Comparison of ENCODE assay signal across 12 mouse cellular contexts in the genomic region with DNA sequence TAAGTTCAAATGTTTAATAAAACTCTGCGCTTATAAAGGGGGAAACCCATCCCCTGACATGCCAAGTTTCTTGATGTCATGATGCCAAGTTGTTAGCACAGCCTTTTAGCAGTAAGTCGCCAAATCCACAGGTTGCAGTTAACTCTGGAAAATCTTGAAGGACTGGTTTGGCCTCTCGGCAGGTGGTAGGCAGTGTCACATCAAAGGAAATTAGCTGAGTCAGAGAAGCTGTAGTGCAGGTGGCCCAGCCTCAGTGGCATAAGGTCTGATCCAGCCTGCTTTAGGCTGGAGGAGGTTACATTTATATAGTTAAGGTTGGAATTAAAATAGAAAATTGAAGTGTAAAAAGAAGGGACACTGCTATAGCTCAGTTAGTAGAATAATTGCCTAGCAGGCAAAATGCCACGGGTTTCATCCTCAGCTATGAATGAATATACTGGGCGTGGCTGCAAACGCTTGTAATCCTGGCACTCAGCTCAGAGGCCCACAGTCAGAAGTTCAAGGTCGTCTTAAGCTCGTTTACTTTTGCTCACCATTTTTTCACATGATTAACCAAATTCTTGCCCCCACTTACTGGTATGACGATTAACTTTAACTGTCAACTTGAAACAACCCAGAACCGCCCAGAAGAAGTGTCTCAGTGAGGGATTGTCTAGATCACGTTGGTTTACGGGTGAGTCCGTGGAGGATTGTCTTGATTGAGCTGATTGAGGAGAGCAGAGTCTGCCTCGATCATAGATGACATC.
DNase-seq lines count a peak whose midpoint lies in the region; ATAC-seq and TF ChIP-seq lines count a peak whose summit lies in the region.
"Had no signal": no experiment of that assay in that cellular context is flagged by ENCODE, and none has a peak within 500 bp of the region (broad histone marks: within the 10 kb centered on the region; RNA-seq: fewer than 3 reads in every experiment).

No protein-coding gene starts in this region.

- TF ChIP-seq POLR2A in kidney, adult 2 months (IDR thresholded peaks at IDR 0.05; ENCODE audit: low read depth, low read length), result no peak

- intact Hi-C loops in gastrocnemius, adult 2 months (cut with DNase I), result no loop called here

- TF ChIP-seq CTCF in kidney, adult 2 months (conservative IDR thresholded peaks at IDR 0.05; ENCODE audit: insufficient read depth, insufficient read length, low read depth, low read length), result no peak
- no peak for TF ChIP-seq CTCF in gastrocnemius, adult 2 months (IDR thresholded peaks at IDR 0.05)

- no peaks in the 10 kb centered on the region for H3K9me3 ChIP-seq in intestine, embryonic 14.5 days (ENCODE audit: control insufficient read depth, low read length)
- H3K9me3 ChIP-seq in hindbrain, embryonic 13.5 days, result no peaks in the 10 kb centered on the region
- H3K9me3 ChIP-seq: embryonic facial prominence, embryonic 12.5 days had no signal

- peak; percentile 8 for DNase-seq in kidney, adult 2 months
- no peak for DNase-seq in kidney, adult 11 months
- DNase-seq in urinary bladder, adult 18-20 months (ENCODE audit: low spot score in 2 of 2), result peak; percentile 4 to 40
- no peak for DNase-seq in urinary bladder, postnatal 4 days (ENCODE audit: low spot score in 2 of 2)
- peak; percentile 62 for DNase-seq in intestine, embryonic 14.5 days (ENCODE audit: low spot score)
- DNase-seq in gastrocnemius, adult 2 months, result no peak
- DNase-seq in left cerebral cortex, adult 8-10 months (ENCODE audit: low spot score in 2 of 2), result no peak
- DNase-seq: spleen, adult 18-20 months had no signal

- H3K36me3 ChIP-seq in kidney, adult 2 months (ENCODE audit: control insufficient read depth, insufficient read depth, low read length), result no peaks in the 10 kb centered on the region
- no peaks in the 10 kb centered on the region for H3K36me3 ChIP-seq in intestine, embryonic 14.5 days (ENCODE audit: control insufficient read depth, insufficient read depth, low read length)
- H3K36me3 ChIP-seq in hindbrain, embryonic 13.5 days, result no peaks in the 10 kb centered on the region
- H3K36me3 ChIP-seq: embryonic facial prominence, embryonic 12.5 days had no signal

- no peak overlapping the region for H3K4me2 ChIP-seq in intestine, embryonic 14.5 days (ENCODE audit: low read length)
- no peak overlapping the region for H3K4me2 ChIP-seq in hindbrain, embryonic 13.5 days
- H3K4me2 ChIP-seq: embryonic facial prominence, embryonic 12.5 days; hindbrain, embryonic 14.5 days had no signal

- H3K9ac ChIP-seq in intestine, embryonic 14.5 days (ENCODE audit: low read length), result no peak overlapping the region
- no peak overlapping the region for H3K9ac ChIP-seq in hindbrain, embryonic 13.5 days
- H3K9ac ChIP-seq: embryonic facial prominence, embryonic 12.5 days; hindbrain, embryonic 14.5 days had no signal

- no peaks in the 10 kb centered on the region for H3K4me1 ChIP-seq in kidney, adult 2 months (ENCODE audit: control insufficient read depth, insufficient read depth, low read length)
- H3K4me1 ChIP-seq in intestine, embryonic 14.5 days (replicated peaks; ENCODE audit: control insufficient read depth, insufficient read depth, low read length), result no peaks in the 10 kb centered on the region
- no peaks in the 10 kb centered on the region for H3K4me1 ChIP-seq in hindbrain, embryonic 13.5 days (replicated peaks)
- H3K4me1 ChIP-seq: embryonic facial prominence, embryonic 12.5 days had no signal

- H3K4me3 ChIP-seq in kidney, adult 2 months (ENCODE audit: insufficient read depth, low read depth, low read length), result no peak overlapping the region
- no peak overlapping the region for H3K4me3 ChIP-seq in intestine, embryonic 14.5 days (ENCODE audit: low read depth, low read length)
- H3K4me3 ChIP-seq in gastrocnemius, adult 2 months, result no peak overlapping the region
- H3K4me3 ChIP-seq in hindbrain, embryonic 13.5 days, result no peak overlapping the region
- H3K4me3 ChIP-seq: embryonic facial prominence, embryonic 12.5 days had no signal

- peak; percentile 89 for ATAC-seq in intestine, embryonic 14.5 days (replicated peaks; ENCODE audit: low FRiP score, low TSS enrichment, low read depth)
- ATAC-seq in hindbrain, embryonic 13.5 days (ENCODE audit: low FRiP score), result no peak
- ATAC-seq: activated CD4-positive, CD25-positive, alpha-beta regulatory T cell, adult 4 months had no signal

- H3K27me3 ChIP-seq in kidney, adult 2 months (replicated peaks; ENCODE audit: control insufficient read depth, insufficient read depth, low read length), result no peaks in the 10 kb centered on the region
- no peaks in the 10 kb centered on the region for H3K27me3 ChIP-seq in intestine, embryonic 14.5 days (replicated peaks; ENCODE audit: control insufficient read depth, insufficient read depth, low read length)
- H3K27me3 ChIP-seq in hindbrain, embryonic 13.5 days, result no peaks in the 10 kb centered on the region
- H3K27me3 ChIP-seq: embryonic facial prominence, embryonic 12.5 days had no signal

- 42% methylated on average over 14 of the region's 14 CpGs for WGBS in kidney, adult 2 months
- WGBS in intestine, embryonic 14.5 days, result 16% methylated on average over 14 of the region's 14 CpGs
- WGBS in hindbrain, embryonic 13.5 days, result 54% methylated on average over 14 of the region's 14 CpGs

- no peak overlapping the region for H3K27ac ChIP-seq in kidney, adult 2 months (ENCODE audit: insufficient read depth, low read depth, low read length)
- H3K27ac ChIP-seq in intestine, embryonic 14.5 days (ENCODE audit: low read depth), result no peak overlapping the region
- no peak overlapping the region for H3K27ac ChIP-seq in gastrocnemius, adult 2 months
- H3K27ac ChIP-seq in hindbrain, embryonic 13.5 days, result no peak overlapping the region
- H3K27ac ChIP-seq: embryonic facial prominence, embryonic 12.5 days; hindbrain, embryonic 14.5 days had no signal

Comparison
In these comparisons a context has a peak if more than half of its experiments do, and no peak if none do; other contexts are left out.
1. DNase-seq: peak in kidney, adult 2 months (single experiment), urinary bladder, adult 18-20 months (2 of 2) and intestine, embryonic 14.5 days (single experiment); none in kidney, adult 11 months (single experiment), urinary bladder, postnatal 4 days (0 of 2), gastrocnemius, adult 2 months (single experiment) and left cerebral cortex, adult 8-10 months (0 of 2).